Mouse (Mus musculus) MEL (cell line): ENCODE results near the gene Ift22. TPM values are rescaled to one million over a fixed set of nuclear protein-coding genes. Genes with fewer than 3 reads are reported as not detected.
"Not testable (repeated sequence)": the region's sequence is repeated elsewhere in the genome, so short reads cannot be mapped to it uniquely, and the experiment has no call there.

ENCODE experiments used
- DNase-seq: peaks from one replicate; pipeline ENCODE4 v3.0.0; 2011; ENCODE audit warnings: low read depth, low spot score
- H3K27ac ChIP-seq: 2 replicates; pipeline ENCODE4 v1.5.1; 2012; ENCODE audit warnings: low read depth, mild to moderate bottlenecking, control low read depth, low read length, moderate library complexity; ENCODE audit not compliant: control insufficient read depth
- H3K27me3 ChIP-seq, 2 experiments: fragments of 150-350 bp in 1 of 2; sonication (generic) in 1 of 2; 2 replicates each; pipeline ENCODE4 v1.6.1; 2012; ENCODE audit warnings: low read length in 2 of 2, mild to moderate bottlenecking in 2 of 2, improper control_type of control experiment in 1 of 2, moderate library complexity in 1 of 2; ENCODE audit not compliant: insufficient read depth in 2 of 2, control insufficient read depth in 1 of 2
- H3K36me3 ChIP-seq, 2 experiments: 2 replicates each; pipeline ENCODE4 v1.6.1; 2012 to 2014; ENCODE audit warnings: low read length in 2 of 2, improper control_type of control experiment in 1 of 2, inconsistent platforms in 1 of 2, mild to moderate bottlenecking in 1 of 2; ENCODE audit not compliant: insufficient read depth in 2 of 2, control insufficient read depth in 1 of 2
- H3K4me1 ChIP-seq, 2 experiments: fragments of 150-350 bp in 1 of 2; sonication (generic) in 1 of 2; 2 replicates each; pipeline ENCODE4 v1.6.1; 2012; ENCODE audit warnings: low read length in 2 of 2, improper control_type of control experiment in 1 of 2, mild to moderate bottlenecking in 1 of 2; ENCODE audit not compliant: insufficient read depth in 2 of 2, control insufficient read depth in 1 of 2
- H3K4me3 ChIP-seq, 2 experiments: fragments of 150-350 bp in 1 of 2; sonication (generic) in 1 of 2; 2 replicates each; pipeline ENCODE4 v1.5.1; 2012; ENCODE audit warnings: low read depth in 2 of 2, low read length in 2 of 2, mild to moderate bottlenecking in 2 of 2, moderate library complexity in 2 of 2, control low read depth in 1 of 2, improper control_type of control experiment in 1 of 2; ENCODE audit not compliant: control insufficient read depth in 1 of 2, insufficient read depth in 1 of 2
- H3K79me2 ChIP-seq: 2 replicates; pipeline ENCODE4 v1.6.1; 2012; ENCODE audit warnings: mild to moderate bottlenecking, low read length, moderate library complexity; ENCODE audit not compliant: control insufficient read depth, poor library complexity, insufficient read depth
- H3K9ac ChIP-seq: 2 replicates; pipeline ENCODE4 v1.6.1; 2012; ENCODE audit warnings: low read depth, mild to moderate bottlenecking, control low read depth, low read length, moderate library complexity; ENCODE audit not compliant: control insufficient read depth, poor library complexity, severe bottlenecking
- H3K9me3 ChIP-seq: fragments of 150-350 bp; sonication (generic); replicated peaks from 2 replicates; pipeline ENCODE4 v1.6.1; 2012; ENCODE audit warnings: mild to moderate bottlenecking, low read length, improper control_type of control experiment, moderate library complexity; ENCODE audit not compliant: insufficient read depth
- BHLHE40 ChIP-seq: IDR thresholded peaks from 2 replicates; pipeline ENCODE4 v1.6.1; 2012; ENCODE audit warnings: low read depth, mild to moderate bottlenecking, inconsistent platforms, low read length, improper control_type of control experiment, borderline replicate concordance
- CHD1 ChIP-seq: IDR thresholded peaks from 2 replicates; pipeline ENCODE4 v1.6.1; 2012; ENCODE audit warnings: low read depth, mild to moderate bottlenecking, inconsistent platforms, low read length, improper control_type of control experiment
- CHD2 ChIP-seq: IDR thresholded peaks from 2 replicates; pipeline ENCODE4 v1.6.1; 2011; ENCODE audit warnings: low read length, improper control_type of control experiment
- E2F4 ChIP-seq: IDR thresholded peaks from 2 replicates; pipeline ENCODE4 v1.6.1; 2011; ENCODE audit warnings: low read depth, low read length, improper control_type of control experiment, borderline replicate concordance
- ELF1 ChIP-seq: IDR thresholded peaks from 2 replicates; pipeline ENCODE4 v1.6.1; 2014; ENCODE audit warnings: low read depth, mild to moderate bottlenecking, inconsistent platforms, low read length, improper control_type of control experiment, moderate library complexity
- ETS1 ChIP-seq: IDR thresholded peaks from 2 replicates; pipeline ENCODE4 v1.6.1; 2012; ENCODE audit warnings: low read depth, mild to moderate bottlenecking, inconsistent platforms, low read length, improper control_type of control experiment, moderate library complexity
- JUND ChIP-seq: IDR thresholded peaks from 2 replicates; pipeline ENCODE4 v1.6.1; 2011; ENCODE audit warnings: low read depth, mild to moderate bottlenecking, improper control_type of control experiment, low read length
- KAT2A ChIP-seq: conservative IDR thresholded peaks from 2 replicates; pipeline ENCODE4 v1.6.1; 2012; ENCODE audit warnings: low read depth, low read length, improper control_type of control experiment, inconsistent platforms
- MAFK ChIP-seq: IDR thresholded peaks from 2 replicates; pipeline ENCODE4 v1.6.1; 2011; ENCODE audit warnings: low read depth, mild to moderate bottlenecking, low read length, improper control_type of control experiment, borderline replicate concordance
- MAX ChIP-seq: IDR thresholded peaks from 2 replicates; pipeline ENCODE4 v1.6.1; 2011; ENCODE audit warnings: low read length, improper control_type of control experiment
- MAZ ChIP-seq: IDR thresholded peaks from 2 replicates; pipeline ENCODE4 v1.6.1; 2012; ENCODE audit warnings: low read depth, mild to moderate bottlenecking, inconsistent platforms, low read length, improper control_type of control experiment
- MYB ChIP-seq: IDR thresholded peaks from 2 replicates; pipeline ENCODE4 v1.6.1; 2011; ENCODE audit warnings: mild to moderate bottlenecking, low read depth, low read length, improper control_type of control experiment
- MYC ChIP-seq: IDR thresholded peaks from 2 replicates; pipeline ENCODE4 v1.6.1; 2011; ENCODE audit warnings: low read depth, mild to moderate bottlenecking, low read length, improper control_type of control experiment, moderate library complexity
- NELFE ChIP-seq: IDR thresholded peaks from 2 replicates; pipeline ENCODE4 v1.6.1; 2011; ENCODE audit warnings: low read depth, low read length, improper control_type of control experiment
- NRF1 ChIP-seq: IDR thresholded peaks from 2 replicates; pipeline ENCODE4 v1.6.1; 2014; ENCODE audit warnings: low read depth, mild to moderate bottlenecking, inconsistent platforms, low read length, improper control_type of control experiment, moderate library complexity; ENCODE audit not compliant: poor library complexity, insufficient read depth, severe bottlenecking
- POLR2AphosphoS2 ChIP-seq: IDR thresholded peaks from 2 replicates; pipeline ENCODE4 v1.6.1; 2011; ENCODE audit warnings: low read length, improper control_type of control experiment
- POLR2AphosphoS5 ChIP-seq: IDR thresholded peaks from 2 replicates; pipeline ENCODE4 v1.6.1; 2012; ENCODE audit warnings: low read depth, borderline replicate concordance, mild to moderate bottlenecking, inconsistent platforms, low read length, moderate library complexity, mixed read lengths
- RCOR1 ChIP-seq: IDR thresholded peaks from 2 replicates; pipeline ENCODE4 v1.6.1; 2012; ENCODE audit warnings: low read depth, mild to moderate bottlenecking, inconsistent platforms, low read length, improper control_type of control experiment
- SIN3A ChIP-seq: IDR thresholded peaks from 2 replicates; pipeline ENCODE4 v1.6.1; 2012; ENCODE audit warnings: low read length, improper control_type of control experiment, inconsistent platforms
- SMC3 ChIP-seq: IDR thresholded peaks from 2 replicates; pipeline ENCODE4 v1.6.1; 2011; ENCODE audit warnings: low read depth, low read length, improper control_type of control experiment
- TAL1 ChIP-seq: IDR thresholded peaks from 2 replicates; pipeline ENCODE4 v1.6.1; 2012; ENCODE audit warnings: mild to moderate bottlenecking, inconsistent platforms, low read length, moderate library complexity, mixed read lengths
- TBP ChIP-seq: IDR thresholded peaks from 2 replicates; pipeline ENCODE4 v1.8.0; 2011; ENCODE audit warnings: low read depth, low read length, improper control_type of control experiment
- USF2 ChIP-seq, 2 experiments: IDR thresholded peaks; 2 replicates each; pipeline ENCODE4 v1.6.1; 2011 to 2012; ENCODE audit warnings: improper control_type of control experiment in 2 of 2, low read length in 2 of 2, borderline replicate concordance in 1 of 2, inconsistent platforms in 1 of 2, low read depth in 1 of 2, mild to moderate bottlenecking in 1 of 2; ENCODE audit not compliant: insufficient read depth in 1 of 2
- ZC3H11A ChIP-seq: IDR thresholded peaks from 2 replicates; pipeline ENCODE4 v1.6.1; 2012; ENCODE audit warnings: low read depth, mild to moderate bottlenecking, inconsistent platforms, low read length, improper control_type of control experiment
- ZMIZ1 ChIP-seq: IDR thresholded peaks from 2 replicates; pipeline ENCODE4 v1.6.1; 2012; ENCODE audit warnings: low read depth, mild to moderate bottlenecking, inconsistent platforms, low read length, improper control_type of control experiment, moderate library complexity
- ZNF384 ChIP-seq: IDR thresholded peaks from 2 replicates; pipeline ENCODE4 v1.6.1; 2012; ENCODE audit warnings: low read depth, mild to moderate bottlenecking, inconsistent platforms, low read length, improper control_type of control experiment
- polyA plus RNA-seq, 2 experiments: library from polyadenylated mRNA; stranded (reverse) in 1 of 2; unstranded in 1 of 2; fragments of >175 nt in 1 of 2; fragments of >200 nt in 1 of 2; gene quantifications; 2 replicates each; pipeline versions ENCODE4 v1.2.1 to v1.2.4; 2012; ENCODE audit warnings: low replicate concordance in 2 of 2, low read depth in 1 of 2; ENCODE audit not compliant: insufficient read length in 2 of 2, insufficient read depth in 1 of 2, missing spikeins in 1 of 2
- total RNA-seq: library from RNA; depleted of rRNA; stranded (reverse); fragments of 300-350 nt; gene quantifications from 2 replicates; pipeline ENCODE4 v1.2.3, GENCODE M21; 2012

Gene Ift22
- total and polyA plus RNA-seq, 3 experiments, result 15.6 to 78.1 TPM; not detected in 1

DNA sequence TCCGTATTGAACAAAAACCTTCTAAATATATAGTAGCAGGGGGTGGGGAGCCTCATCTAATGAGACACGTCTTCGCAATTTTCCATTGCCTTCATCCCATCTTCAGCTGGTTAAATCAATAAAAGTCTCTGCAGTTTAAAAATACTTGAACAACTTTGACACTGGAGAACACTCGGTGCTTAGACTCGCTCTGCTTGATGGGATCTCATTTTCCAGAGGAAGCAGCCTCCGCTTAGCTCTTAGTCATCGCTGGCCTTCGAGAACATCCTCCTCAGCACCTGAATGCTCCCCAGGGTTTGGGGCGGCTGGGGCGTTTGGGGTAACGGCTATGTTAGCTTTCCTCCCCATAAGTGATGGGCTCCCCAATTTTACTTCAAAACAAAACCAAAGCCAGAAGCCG is 37.1 kb downstream of the Ift22 start:
- Histone ChIP-seq H3K79me2 (no peaks in the 10 kb centered on the region), H3K27me3 (no peaks in the 10 kb centered on the region), H3K9ac (no peak overlapping the region), H3K4me3 (no peak overlapping the region), H3K9me3 (no peaks in the 10 kb centered on the region), H3K4me1 (no peaks in the 10 kb centered on the region), H3K27ac (no peak overlapping the region), H3K36me3 (no peaks in the 10 kb centered on the region)
- DNase-seq, result no peak
- no peak for TF ChIP-seq ZC3H11A
- TF ChIP-seq MAZ, result no peak
- no peak for TF ChIP-seq SIN3A
- no peak for TF ChIP-seq ZNF384
- no peak for TF ChIP-seq RCOR1
- TF ChIP-seq BHLHE40, result no peak
- TF ChIP-seq MYB, result no peak
- TF ChIP-seq ETS1, result no peak
- TF ChIP-seq KAT2A, result no peak
- no peak for TF ChIP-seq CHD1
- no peak for TF ChIP-seq MYC
- TF ChIP-seq JUND, result no peak
- TF ChIP-seq TAL1, result no peak

DNA sequence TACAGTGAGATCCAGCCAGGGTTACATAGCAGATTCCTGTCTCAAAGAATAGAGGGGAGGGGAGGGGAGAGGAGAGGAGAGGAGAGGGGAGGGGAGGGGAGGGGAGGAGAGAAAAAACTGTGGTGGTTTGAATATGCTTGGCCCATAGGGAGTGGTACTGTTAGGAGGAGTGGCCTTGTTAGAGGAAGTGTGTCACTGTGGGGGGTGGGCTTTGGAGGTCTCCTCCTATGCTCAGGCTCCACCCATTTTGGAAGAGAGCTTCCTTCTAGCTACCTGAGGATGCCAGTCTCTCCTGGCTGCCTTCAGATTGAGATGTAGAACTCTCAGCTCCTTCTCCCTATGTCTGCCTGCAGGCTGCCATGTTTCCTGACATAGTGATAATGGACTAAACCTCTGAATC is 39.9 kb downstream of the Ift22 start:
- no peak for TF ChIP-seq TBP
- TF ChIP-seq ZNF384, result no peak
- TF ChIP-seq MAZ, result no peak
- no peak for TF ChIP-seq NRF1
- no peak for TF ChIP-seq POLR2AphosphoS5
- no peak for TF ChIP-seq TAL1
- TF ChIP-seq NELFE, result no peak
- no peak for TF ChIP-seq USF2 (IDR thresholded peaks at IDR 0.05; ENCODE audit: borderline replicate concordance in 1 of 2, insufficient read depth in 1 of 2, low read depth in 1 of 2, low read length in 2 of 2)
- no peak for TF ChIP-seq RCOR1
- no peak for TF ChIP-seq CHD1
- TF ChIP-seq ZMIZ1, result no peak
- no peak for TF ChIP-seq ELF1
- no peak for TF ChIP-seq POLR2AphosphoS2
- no peak for TF ChIP-seq MAFK
- TF ChIP-seq ZC3H11A, result no peak
- TF ChIP-seq SMC3, result no peak
- no peak for TF ChIP-seq MAX
- no peak for TF ChIP-seq JUND
- TF ChIP-seq E2F4, result no peak
- TF ChIP-seq CHD2, result no peak
- Histone ChIP-seq H3K4me3 (no peak overlapping the region), H3K36me3 (peaks cover 0 to 5% of the 10 kb centered on the region in 2 experiments; a peak in 1 of 4 replicates), H3K27ac (no peak overlapping the region), H3K4me1 (peaks cover 0 to 6% of the 10 kb centered on the region in 2 experiments; a peak in 1 of 4 replicates), H3K27me3 (no peaks in the 10 kb centered on the region), H3K9ac (no peak overlapping the region), H3K79me2 (no peaks in the 10 kb centered on the region), H3K9me3 (no peaks in the 10 kb centered on the region)
- no peak for DNase-seq

DNA sequence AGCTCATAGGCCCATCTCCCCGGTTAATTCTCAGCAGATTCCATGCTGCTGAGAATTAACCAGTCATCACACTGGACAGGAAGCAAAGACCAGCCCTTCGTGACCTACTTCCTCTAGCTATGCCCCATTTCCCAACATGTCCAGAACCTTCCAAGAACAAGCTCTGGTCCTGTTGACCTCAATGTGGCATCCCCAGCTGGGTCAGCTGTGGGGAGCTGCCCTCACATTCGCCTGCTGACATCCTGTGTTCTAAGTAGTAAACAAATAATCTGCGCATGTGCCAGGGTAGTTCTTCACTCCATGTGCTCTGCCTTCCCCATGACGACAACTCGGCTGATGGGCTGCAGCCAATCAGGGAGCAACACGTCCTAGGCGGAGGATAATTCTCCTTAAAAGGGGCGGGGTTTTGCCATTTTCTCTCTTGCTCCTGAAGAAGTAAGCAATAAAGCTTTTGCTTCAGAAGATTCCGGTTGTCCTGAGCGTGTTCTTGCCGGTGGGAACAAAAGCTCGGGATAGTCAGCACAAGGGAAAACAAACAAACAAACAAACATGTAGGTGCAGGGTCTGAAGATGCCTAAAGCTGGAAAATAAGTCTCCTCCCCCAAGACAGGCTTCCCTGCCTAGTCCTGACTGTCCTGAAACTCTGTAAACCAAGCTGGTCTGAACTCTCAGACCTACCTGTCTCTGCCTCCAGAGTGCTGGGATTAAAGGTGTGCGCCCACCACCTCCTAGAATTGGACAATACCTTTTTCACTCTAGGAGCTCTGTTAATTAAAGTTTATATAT is 41.8 kb downstream of the Ift22 start:
- H3K9me3 ChIP-seq, H3K27me3 ChIP-seq, DNase-seq, H3K9ac ChIP-seq, H3K4me3 ChIP-seq, H3K27ac ChIP-seq: not testable (repeated sequence)
- Histone ChIP-seq H3K79me2 (peaks cover 13% of the 10 kb centered on the region), H3K36me3 (peaks cover 0 to 11% of the 10 kb centered on the region in 2 experiments; a peak in 2 of 4 replicates), H3K4me1 (peaks cover 0 to 13% of the 10 kb centered on the region in 2 experiments; a peak in 2 of 4 replicates)
